Mouse (Mus musculus) midbrain, embryonic 12.5 days (tissue): ENCODE measurements around the gene Uchl1. TPM values are rescaled to one million over a fixed set of nuclear protein-coding genes. Genes with fewer than 3 reads are reported as not detected.

Experiments
- ATAC-seq: fragments of 200-750 bp; cut with Nextera tagmentation; 2 replicates; pipeline ENCODE4 v1.8.0; 2017; ENCODE audit warnings: low read depth, moderate TSS enrichment, moderate library complexity; ENCODE audit not compliant: low FRiP score
- H3K27ac ChIP-seq: fragments of 300-500 bp; sonication (generic); replicated peaks from 2 replicates; pipeline ENCODE4 v1.5.1; 2016; ENCODE audit warnings: mild to moderate bottlenecking
- H3K27me3 ChIP-seq: fragments of 300-500 bp; sonication (generic); 2 replicates; pipeline ENCODE4 v1.6.1; 2016; ENCODE audit warnings: mild to moderate bottlenecking
- H3K36me3 ChIP-seq: fragments of 300-500 bp; sonication (generic); 2 replicates; pipeline ENCODE4 v1.6.1; 2016
- H3K4me1 ChIP-seq: fragments of 300-500 bp; sonication (generic); 2 replicates; pipeline ENCODE4 v1.6.1; 2016
- H3K4me2 ChIP-seq: fragments of 300-500 bp; sonication (generic); replicated peaks from 2 replicates; pipeline ENCODE4 v1.6.1; 2016; ENCODE audit warnings: mild to moderate bottlenecking, moderate library complexity
- H3K4me3 ChIP-seq: fragments of 300-500 bp; sonication (generic); 2 replicates; pipeline ENCODE4 v1.5.1; 2016; ENCODE audit warnings: mild to moderate bottlenecking
- H3K9ac ChIP-seq: fragments of 300-500 bp; sonication (generic); replicated peaks from 2 replicates; pipeline ENCODE4 v1.6.1; 2016; ENCODE audit warnings: mild to moderate bottlenecking, moderate library complexity
- H3K9me3 ChIP-seq: fragments of 300-500 bp; sonication (generic); 2 replicates; pipeline ENCODE4 v1.6.1; 2016; ENCODE audit warnings: mild to moderate bottlenecking
- WGBS: fragments of 180-500 bp; shearing (Covaris S2); methylation state at CpG from one replicate; pipeline ENCODE4 v1.1.7; 2016; 5-methylcytosine and 5-hydroxymethylcytosine counted together
- polyA plus RNA-seq: library from polyadenylated mRNA; unstranded; fragments of >200 nt; fragmentation: Nextera tagmentation; extraction: Ambion mirVana; gene quantifications from 2 replicates; pipeline ENCODE4 v1.2.1, GENCODE M21; 2016

The Uchl1 gene
- polyA plus RNA-seq, 1 experiment from 2014 or later: 602 TPM

DNA sequence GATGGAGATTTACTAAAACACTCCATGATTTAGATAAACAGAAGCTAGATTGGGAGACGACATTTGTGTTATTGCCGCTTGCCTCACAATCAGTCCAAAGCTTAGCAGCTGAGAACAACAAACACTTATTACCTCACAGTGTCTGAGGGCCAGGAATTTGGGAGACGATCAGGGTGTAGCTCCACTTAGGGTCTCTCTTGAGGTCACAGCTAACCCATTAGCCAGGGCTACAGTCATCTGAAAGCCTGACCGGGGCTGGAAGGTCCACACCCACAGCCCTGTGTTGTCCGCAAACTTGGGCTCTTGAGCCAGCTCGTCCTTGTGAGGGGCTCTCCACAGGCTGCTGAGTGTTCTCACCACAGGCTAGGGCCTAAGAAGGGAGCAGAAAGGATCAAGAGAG lies 36.9 kb downstream of the Uchl1 start:
- Histone ChIP-seq H3K4me1 (peaks cover under 1% of the 10 kb centered on the region; the same call in 1 of the 2 replicates), H3K9ac (no peak overlapping the region), H3K9me3 (no peaks in the 10 kb centered on the region), H3K27me3 (peaks cover 16% of the 10 kb centered on the region; the same call in 1 of the 2 replicates), H3K4me2 (no peak overlapping the region), H3K36me3 (no peaks in the 10 kb centered on the region), H3K4me3 (no peak overlapping the region), H3K27ac (no peak overlapping the region)
- 74% methylated on average over 6 of the region's 6 CpGs for WGBS
- ATAC-seq: no peak

GRCm38 (mm10) chr5:66715498-66715931 lies 39.6 kb downstream of the Uchl1 start:
- no peak overlapping the region for H3K9ac ChIP-seq
- H3K27me3 ChIP-seq: peaks cover 17% of the 10 kb centered on the region; the same call in 1 of the 2 replicates
- H3K4me2 ChIP-seq: no peak overlapping the region
- ATAC-seq: no peak
- H3K36me3 ChIP-seq: no peaks in the 10 kb centered on the region
- H3K4me1 ChIP-seq: peaks cover 15% of the 10 kb centered on the region
- H3K27ac ChIP-seq: no peak overlapping the region
- 50% methylated on average over 4 of the region's 4 CpGs for WGBS
- no peak overlapping the region for H3K4me3 ChIP-seq
- no peaks in the 10 kb centered on the region for H3K9me3 ChIP-seq

GRCm38 (mm10) chr5:66717931-66718330 lies 42.0 kb downstream of the Uchl1 start:
- H3K4me1 ChIP-seq: peaks cover 31% of the 10 kb centered on the region
- no peak overlapping the region for H3K9ac ChIP-seq
- ATAC-seq: no peak
- H3K4me3 ChIP-seq: no peak overlapping the region
- peaks cover 17% of the 10 kb centered on the region; the same call in 1 of the 2 replicates for H3K27me3 ChIP-seq
- no peaks in the 10 kb centered on the region for H3K36me3 ChIP-seq
- no peak overlapping the region for H3K27ac ChIP-seq
- no peaks in the 10 kb centered on the region for H3K9me3 ChIP-seq
- no peak overlapping the region for H3K4me2 ChIP-seq
- WGBS: 49% methylated on average over 4 of the region's 4 CpGs

DNA sequence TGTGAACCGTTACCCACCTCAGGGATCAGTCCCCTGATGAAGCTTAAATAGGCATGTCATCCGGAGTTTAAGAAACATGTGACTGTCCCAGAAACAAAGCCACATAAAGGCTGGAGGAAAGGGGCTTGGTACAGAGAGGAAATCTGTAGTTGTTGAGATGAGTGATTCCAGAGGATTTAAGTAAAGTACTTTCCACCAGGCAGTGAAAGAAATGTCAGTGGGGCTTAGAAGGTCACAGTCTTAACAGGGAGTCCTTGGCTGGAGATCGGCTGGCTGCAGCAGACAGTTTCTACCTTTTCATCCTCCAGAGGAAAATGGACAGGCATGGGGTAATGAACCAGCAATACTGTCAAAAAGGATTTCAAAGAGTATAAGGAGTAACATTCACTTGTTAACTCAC lies 42.5 kb downstream of the Uchl1 start:
- H3K9ac ChIP-seq: no peak overlapping the region
- no peaks in the 10 kb centered on the region for H3K9me3 ChIP-seq
- 25% methylated on average over 3 of the region's 3 CpGs for WGBS
- no peak for ATAC-seq
- no peak overlapping the region for H3K4me3 ChIP-seq
- peaks cover 17% of the 10 kb centered on the region; the same call in 1 of the 2 replicates for H3K27me3 ChIP-seq
- H3K4me1 ChIP-seq: peaks cover 36% of the 10 kb centered on the region
- H3K4me2 ChIP-seq: no peak overlapping the region
- no peaks in the 10 kb centered on the region for H3K36me3 ChIP-seq
- H3K27ac ChIP-seq: no peak overlapping the region

- Histone ChIP-seq H3K4me1 (peaks cover 37% of the 10 kb centered on the region), H3K4me3 (no peak overlapping the region), H3K27me3 (peaks cover 17% of the 10 kb centered on the region; the same call in 1 of the 2 replicates), H3K36me3 (no peaks in the 10 kb centered on the region), H3K9me3 (no peaks in the 10 kb centered on the region), H3K4me2 (no peak overlapping the region), H3K27ac (no peak overlapping the region), H3K9ac (no peak overlapping the region)
- 72% methylated on average over 7 of the region's 7 CpGs for WGBS
- no peak for ATAC-seq
These were observed 43.0 kb downstream of the Uchl1 start for GRCm38 (mm10) chr5:66718880-66719279.

DNA sequence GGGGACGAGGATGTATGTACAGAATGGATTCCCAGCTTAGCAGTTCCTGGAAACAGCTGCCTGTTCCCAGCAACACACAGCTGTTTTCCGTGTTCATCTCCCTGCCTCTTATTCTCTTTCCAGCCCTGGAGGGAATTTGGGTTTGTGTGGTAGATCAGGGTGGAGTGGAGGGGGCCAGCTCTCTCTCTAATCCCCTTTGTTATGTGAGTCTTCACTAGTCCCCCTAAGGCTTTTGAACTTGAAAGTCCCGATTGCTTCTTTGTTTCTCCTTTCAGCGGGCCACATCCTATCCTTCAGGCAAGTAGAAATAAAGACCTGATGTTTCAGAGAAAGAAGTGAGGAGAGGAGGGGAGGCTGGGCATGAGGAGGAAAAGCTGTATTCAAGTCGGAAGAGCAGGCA lies 45.0 kb downstream of the Uchl1 start:
- WGBS: under 1% methylated on average over 5 of the region's 5 CpGs
- Histone ChIP-seq H3K36me3 (no peaks in the 10 kb centered on the region), H3K4me1 (peaks cover 37% of the 10 kb centered on the region), H3K27ac (no peak overlapping the region), H3K4me2 (no peak overlapping the region), H3K9ac (no peak overlapping the region), H3K4me3 (no peak overlapping the region), H3K9me3 (no peaks in the 10 kb centered on the region), H3K27me3 (0 out of 2 replicates have a peak, but pooled peaks cover 10% of the 10 kb centered on the region)
- no peak; the same call in 1 of the 2 replicates for ATAC-seq

GRCm38 (mm10) chr5:66722586-66722985 lies 46.7 kb downstream of the Uchl1 start:
- ATAC-seq: no peak
- Histone ChIP-seq H3K4me2 (no peak overlapping the region), H3K4me1 (peaks cover 37% of the 10 kb centered on the region), H3K9ac (no peak overlapping the region), H3K4me3 (no peak overlapping the region), H3K36me3 (no peaks in the 10 kb centered on the region), H3K27ac (0 out of 2 replicates have a peak overlapping the region, but pooled peaks have one; percentile 39), H3K9me3 (no peaks in the 10 kb centered on the region), H3K27me3 (0 out of 2 replicates have a peak, but pooled peaks cover 3% of the 10 kb centered on the region)
- WGBS: 60% methylated on average over 9 of the region's 9 CpGs

GRCm38 (mm10) chr5:66723037-66723436 lies 47.1 kb downstream of the Uchl1 start:
- no peak overlapping the region for H3K9ac ChIP-seq
- peaks cover 34% of the 10 kb centered on the region for H3K4me1 ChIP-seq
- H3K36me3 ChIP-seq: no peaks in the 10 kb centered on the region
- ATAC-seq: no peak
- no peaks in the 10 kb centered on the region for H3K9me3 ChIP-seq
- WGBS: 32% methylated on average over 4 of the region's 4 CpGs
- H3K27me3 ChIP-seq: no peaks in the 10 kb centered on the region
- no peak overlapping the region for H3K4me2 ChIP-seq
- no peak overlapping the region for H3K4me3 ChIP-seq
- H3K27ac ChIP-seq: peak overlapping the region; percentile 39; the same call in 1 of the 2 replicates

- Histone ChIP-seq H3K9ac (no peak overlapping the region), H3K9me3 (no peaks in the 10 kb centered on the region), H3K4me1 (peaks cover 28% of the 10 kb centered on the region), H3K36me3 (no peaks in the 10 kb centered on the region), H3K4me3 (no peak overlapping the region), H3K4me2 (no peak overlapping the region), H3K27me3 (no peaks in the 10 kb centered on the region), H3K27ac (peak overlapping the region; percentile 39; the same call in 1 of the 2 replicates)
- 71% methylated on average over 3 of the region's 3 CpGs for WGBS
- no peak for ATAC-seq
These were observed 47.7 kb downstream of the Uchl1 start for GRCm38 (mm10) chr5:66723626-66724025.

GRCm38 (mm10) chr5:66729306-66729705 lies 53.4 kb downstream of the Uchl1 start:
- Histone ChIP-seq H3K4me1 (peaks cover 15% of the 10 kb centered on the region), H3K4me2 (no peak overlapping the region), H3K4me3 (no peak overlapping the region), H3K27ac (no peak overlapping the region), H3K9ac (no peak overlapping the region), H3K36me3 (no peaks in the 10 kb centered on the region), H3K27me3 (no peaks in the 10 kb centered on the region), H3K9me3 (no peaks in the 10 kb centered on the region)
- ATAC-seq: no peak
- 94% methylated on average over 4 of the region's 4 CpGs for WGBS

DNA sequence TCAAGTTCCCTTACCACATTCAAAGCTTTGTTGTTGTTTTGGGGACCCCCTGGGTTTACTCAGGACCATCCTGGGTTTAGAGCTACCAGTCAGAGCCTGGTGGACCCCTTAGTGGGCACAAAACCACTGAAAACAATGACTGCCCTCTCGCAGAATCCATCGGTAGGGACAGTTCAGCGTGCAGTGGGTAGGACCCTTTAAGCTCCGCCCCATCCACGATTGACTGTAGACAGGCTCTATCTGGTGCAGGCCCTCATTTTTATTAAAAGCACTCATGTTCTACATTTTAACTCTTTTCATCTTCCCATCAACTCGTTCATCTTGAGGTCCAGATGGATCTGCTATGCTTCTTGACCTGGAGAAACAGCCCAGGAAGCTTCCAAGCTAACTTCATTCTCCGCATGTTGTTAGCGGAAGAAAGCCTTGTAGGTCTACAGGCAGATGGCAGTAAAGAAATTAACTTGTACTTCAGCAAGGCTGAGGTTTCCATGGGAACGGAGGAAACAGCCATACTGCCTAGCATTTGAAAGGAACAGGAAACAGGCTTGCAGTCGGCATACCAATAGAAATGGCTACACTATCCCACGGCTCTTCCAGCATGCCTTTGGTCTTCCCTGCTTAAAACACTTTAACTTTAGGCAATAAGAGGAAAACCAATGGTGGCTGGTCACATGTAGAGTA lies 54.9 kb downstream of the Uchl1 start:
- 27% methylated on average over 11 of the region's 11 CpGs for WGBS
- peak; percentile 89 for ATAC-seq
- H3K4me2 ChIP-seq: peak overlapping the region; percentile 32

GRCm38 (mm10) chr5:66731302-66731697 lies 55.4 kb downstream of the Uchl1 start:
- H3K4me1 ChIP-seq: peaks cover 15% of the 10 kb centered on the region
- WGBS: 38% methylated on average over 1 of the region's 1 CpGs
- no peaks in the 10 kb centered on the region for H3K36me3 ChIP-seq
- H3K27ac ChIP-seq: no peak overlapping the region
- H3K9ac ChIP-seq: no peak overlapping the region
- no peaks in the 10 kb centered on the region for H3K9me3 ChIP-seq
- ATAC-seq: peak; percentile 10; the same call in 1 of the 2 replicates
- H3K4me3 ChIP-seq: no peak overlapping the region
- no peaks in the 10 kb centered on the region for H3K27me3 ChIP-seq
- peak overlapping the region; percentile 32; the same call in 1 of the 2 replicates for H3K4me2 ChIP-seq

More for the DNA sequence above, 54.9 kb downstream of the Uchl1 start:
- Histone ChIP-seq H3K9me3 (no peaks in the 10 kb centered on the region), H3K36me3 (no peaks in the 10 kb centered on the region), H3K27me3 (no peaks in the 10 kb centered on the region), H3K27ac (peak overlapping the region; percentile 42; the same call in 1 of the 2 replicates), H3K4me3 (no peak overlapping the region), H3K9ac (no peak overlapping the region), H3K4me1 (peaks cover 15% of the 10 kb centered on the region)
